Comparison of ENCODE assay signal across 19 mouse cellular contexts in genomic region chr6:148133536-148133935, GRCm38 (mm10).
"Had no signal": no experiment of that assay in that cellular context is flagged by ENCODE, and none has a peak within 500 bp of the region (broad histone marks: within the 10 kb centered on the region; RNA-seq: fewer than 3 reads in every experiment).

No protein-coding gene starts in this region.

- H3K27ac ChIP-seq: midbrain, embryonic 10.5 days; midbrain, embryonic 12.5 days; neural tube, embryonic 13.5 days; neural tube, embryonic 15.5 days had no signal

- DNase-seq: lung, adult 18-20 months; lung, embryonic 14.5 days; lung, postnatal 10 days; lung, postnatal 4 days; midbrain, embryonic 14.5 days; retina, postnatal 1 day; right cerebral cortex, adult 18-20 months; right cerebral cortex, postnatal 25 days; right cerebral cortex, postnatal 4 days; spleen, adult 18-20 months; thymus, adult 18-20 months; thymus, postnatal 14 days; thymus, postnatal 36 days had no signal

- H3K4me3 ChIP-seq: midbrain, embryonic 10.5 days; midbrain, embryonic 12.5 days; myocyte; neural tube, embryonic 13.5 days; neural tube, embryonic 15.5 days had no signal

- ATAC-seq: midbrain, embryonic 16.5 days had no signal

- H3K9me3 ChIP-seq: midbrain, embryonic 10.5 days; midbrain, embryonic 12.5 days; neural tube, embryonic 13.5 days; neural tube, embryonic 15.5 days had no signal

- H3K36me3 ChIP-seq: midbrain, embryonic 10.5 days; midbrain, embryonic 12.5 days; neural tube, embryonic 13.5 days; neural tube, embryonic 15.5 days had no signal

- H3K4me2 ChIP-seq: lung, embryonic 14.5 days; midbrain, embryonic 12.5 days; neural tube, embryonic 13.5 days; neural tube, embryonic 15.5 days had no signal

- H3K27me3 ChIP-seq: midbrain, embryonic 12.5 days; neural tube, embryonic 13.5 days; neural tube, embryonic 15.5 days had no signal

- H3K9ac ChIP-seq: lung, embryonic 14.5 days; midbrain, embryonic 12.5 days; neural tube, embryonic 13.5 days; neural tube, embryonic 15.5 days had no signal
